Mouse (Mus musculus) myocyte (in vitro differentiated cells): ENCODE data around the gene Ncoa1.

Experiments used
- CEBPB ChIP-seq: IDR thresholded peaks from 2 replicates; pipeline ENCODE4 v1.6.1; 2011; ENCODE audit warnings: mild to moderate bottlenecking, moderate library complexity; ENCODE audit not compliant: poor library complexity, insufficient read depth, severe bottlenecking
- E2F4 ChIP-seq: IDR thresholded peaks from one replicate; pipeline ENCODE4 v1.6.1; 2011; ENCODE audit warnings: mild to moderate bottlenecking, control low read depth, moderate library complexity; ENCODE audit not compliant: insufficient read depth
- USF1 ChIP-seq: IDR thresholded peaks from one replicate; pipeline ENCODE4 v1.6.1; 2011; ENCODE audit warnings: low read depth, mild to moderate bottlenecking, control low read depth, moderate library complexity

DNA sequence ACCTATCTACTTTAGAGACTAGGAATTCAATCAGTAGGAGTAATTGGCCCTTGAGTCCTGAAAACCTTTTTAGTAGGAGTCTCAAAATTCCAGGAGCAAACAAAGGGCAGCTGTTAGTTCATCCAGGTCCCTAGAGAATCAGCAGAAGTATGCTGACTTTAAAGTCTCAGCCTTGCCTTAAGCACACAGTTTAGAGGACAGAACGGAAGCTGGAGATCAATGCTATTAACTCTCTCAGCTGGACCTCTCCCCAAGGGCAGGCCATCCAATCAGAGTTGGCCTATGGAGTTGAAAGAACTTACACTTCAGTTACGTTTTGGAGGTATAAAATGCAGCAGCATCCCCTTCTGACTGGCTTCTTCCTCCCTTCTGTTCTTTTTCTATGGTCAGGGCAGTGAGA is 154.8 kb downstream of the Ncoa1 start:
- TF ChIP-seq CEBPB = no peak
- no peak for TF ChIP-seq E2F4
- no peak for TF ChIP-seq USF1
